Mouse (Mus musculus): ENCODE measurements around the gene Pde6c.

- TF ChIP-seq CTCF (IDR thresholded peaks at IDR 0.05; ENCODE audit: control insufficient read depth, insufficient read depth, insufficient read length) (no peak), USF1 (IDR thresholded peaks at IDR 0.05; ENCODE audit: low read depth) (no peak), MAX (IDR thresholded peaks at IDR 0.05) (no peak), MYOG (IDR thresholded peaks at IDR 0.05; ENCODE audit: control insufficient read depth, extremely low read depth, insufficient read length) (no peak), MYOD1 (IDR thresholded peaks at IDR 0.05; ENCODE audit: control insufficient read depth, insufficient read length, low read depth) (no peak), FOSL1 (IDR thresholded peaks at IDR 0.05; ENCODE audit: insufficient read depth, low read length, poor library complexity, severe bottlenecking) (no peak), CEBPB (IDR thresholded peaks at IDR 0.05; ENCODE audit: low read depth) (no peak)
Observed at GRCm38 (mm10) chr19:38091512-38091985, 41.0 kb upstream of the Pde6c start.
